Mouse (Mus musculus) inflammation-experienced regulatory T-cells, adult 6 months (primary cell): Measurements from ENCODE around the gene Cdh18. TPM values are rescaled to one million over a fixed set of nuclear protein-coding genes. Genes with fewer than 3 reads are reported as not detected.
"Not testable (repeated sequence)": the region's sequence is repeated elsewhere in the genome, so short reads cannot be mapped to it uniquely, and the experiment has no call there.

Experiments
- ATAC-seq: one replicate; pipeline ENCODE4 v1.8.0; 2017
- polyA plus RNA-seq, 3 experiments: library from polyadenylated mRNA; unstranded; fragments of 100-300 nt; shearing (Covaris generic); gene quantifications; one replicate each; pipeline ENCODE4 v1.2.1; 2017

Gene Cdh18
- polyA plus RNA-seq, 3 experiments from 2014 or later = not detected

DNA sequence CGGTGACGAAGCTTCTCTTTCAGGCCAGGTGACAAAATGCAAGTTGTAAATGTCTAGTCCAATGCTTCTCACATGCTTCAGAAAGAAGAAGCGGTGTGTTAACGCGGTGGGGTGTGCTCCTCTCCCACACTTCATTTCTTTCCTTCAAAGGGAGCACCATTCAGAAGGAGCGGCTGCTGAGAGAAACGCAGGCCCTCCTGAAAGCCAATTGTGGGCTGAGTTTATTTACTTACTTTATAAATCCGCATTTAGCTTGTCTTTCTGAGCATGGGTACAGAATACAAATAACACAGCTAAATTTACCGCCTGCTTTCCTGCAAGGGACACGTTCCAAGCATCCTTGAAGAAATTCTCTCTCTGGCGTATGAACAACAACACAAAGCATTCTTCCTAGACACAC, 420.6 kb downstream of the Cdh18 start:
- no peak for ATAC-seq

GRCm38 (mm10) chr15:22980136-22980535, 431.3 kb downstream of the Cdh18 start:
- ATAC-seq = no peak

DNA sequence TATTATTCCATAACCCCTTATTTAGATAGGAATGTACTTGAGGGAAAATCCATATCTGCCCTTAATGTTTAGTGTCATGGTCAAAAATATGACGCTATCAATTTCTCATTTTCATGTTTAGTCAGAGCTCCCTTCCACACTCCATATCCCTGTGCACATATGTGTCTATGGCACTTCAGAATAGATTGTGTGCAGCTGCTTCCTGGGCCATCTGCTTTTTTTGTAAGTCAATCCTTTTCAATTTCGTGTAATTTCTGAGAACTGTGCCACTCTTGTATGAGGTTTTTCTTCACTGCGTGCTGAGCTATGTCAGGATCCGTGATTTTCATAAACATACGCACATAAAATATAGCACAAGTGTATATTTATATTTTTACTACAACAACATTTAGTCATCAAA, 435.8 kb downstream of the Cdh18 start:
- ATAC-seq = no peak

GRCm38 (mm10) chr15:23016680-23017079, 467.9 kb downstream of the Cdh18 start:
- no peak for ATAC-seq

DNA sequence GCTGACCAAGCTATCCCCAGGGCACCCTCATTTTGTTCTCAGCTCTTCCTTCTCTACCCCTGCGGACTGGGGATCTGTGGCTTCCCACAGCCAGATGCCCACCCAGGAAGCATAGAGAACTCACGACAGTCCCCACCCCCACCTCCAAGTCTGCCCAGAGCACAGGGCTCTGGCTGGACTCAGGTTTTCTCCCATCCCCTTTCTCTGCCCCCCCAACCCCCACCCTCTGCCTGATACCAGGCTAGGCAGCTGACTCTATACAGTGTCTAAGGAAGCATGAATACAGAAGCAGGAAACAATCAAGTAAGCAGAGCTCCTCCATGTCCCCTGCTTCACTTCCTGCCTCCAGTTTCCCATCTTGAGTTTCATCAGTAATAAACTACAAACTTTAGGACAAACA, 472.3 kb downstream of the Cdh18 start:
- no peak for ATAC-seq

GRCm38 (mm10) chr15:23022635-23023034, 473.8 kb downstream of the Cdh18 start:
- no peak for ATAC-seq

DNA sequence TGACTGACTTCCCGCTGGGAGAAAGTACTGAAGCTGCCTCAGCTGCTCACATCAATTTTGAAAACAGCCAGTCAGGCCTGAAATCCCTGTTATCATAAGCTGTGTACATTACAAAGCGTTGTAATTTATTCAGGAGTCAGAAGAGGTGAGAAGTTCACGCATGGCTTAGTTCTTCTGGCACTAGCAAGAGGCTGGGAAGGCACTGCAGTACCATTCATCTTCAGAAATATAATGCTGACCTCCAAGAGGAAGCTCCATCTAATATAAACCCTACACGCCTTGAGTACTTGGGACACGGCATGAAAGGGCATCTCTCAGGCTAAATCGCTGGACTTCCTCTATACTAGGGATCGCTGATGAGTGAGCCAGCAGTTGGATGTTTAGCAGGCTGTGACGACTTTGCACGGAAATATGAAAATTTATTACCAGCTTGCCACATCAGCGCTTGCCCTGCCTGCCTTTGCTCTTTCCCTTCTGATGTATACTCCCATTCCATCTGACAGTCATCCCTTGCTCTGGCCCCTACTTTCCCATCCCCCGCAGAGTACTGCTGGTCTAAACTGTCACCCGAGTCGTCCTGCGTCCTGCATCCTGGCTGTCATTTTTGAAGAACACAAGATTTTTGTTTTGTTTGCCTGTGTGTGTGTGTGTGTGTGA, 486.9 kb downstream of the Cdh18 start:
- ATAC-seq = no peak

GRCm38 (mm10) chr15:23036208-23037065, 487.6 kb downstream of the Cdh18 start:
- no peak for ATAC-seq

GRCm38 (mm10) chr15:23037561-23037960, 488.7 kb downstream of the Cdh18 start:
- ATAC-seq = no peak

- no peak for ATAC-seq
These were observed 497.4 kb downstream of the Cdh18 start for GRCm38 (mm10) chr15:23046127-23046785.

DNA sequence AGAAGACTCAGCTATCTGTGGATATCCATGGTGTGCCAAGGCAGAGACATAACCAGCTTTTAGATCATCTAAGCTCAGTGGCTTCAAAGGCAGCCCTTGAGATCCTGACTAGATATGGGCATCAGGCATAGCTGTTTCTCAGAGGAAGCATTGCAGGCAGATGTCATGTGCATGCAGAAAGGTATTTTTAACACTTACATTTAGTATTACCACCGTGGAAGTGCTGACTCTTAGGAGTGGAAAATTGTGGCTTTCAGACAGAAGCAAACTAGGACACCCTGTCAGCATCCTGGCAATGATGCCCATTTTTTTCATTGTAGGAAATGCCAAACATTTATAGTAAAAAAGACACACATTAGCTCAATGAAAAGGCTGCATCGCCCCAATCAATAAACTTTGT, 503.2 kb downstream of the Cdh18 start:
- no peak for ATAC-seq

DNA sequence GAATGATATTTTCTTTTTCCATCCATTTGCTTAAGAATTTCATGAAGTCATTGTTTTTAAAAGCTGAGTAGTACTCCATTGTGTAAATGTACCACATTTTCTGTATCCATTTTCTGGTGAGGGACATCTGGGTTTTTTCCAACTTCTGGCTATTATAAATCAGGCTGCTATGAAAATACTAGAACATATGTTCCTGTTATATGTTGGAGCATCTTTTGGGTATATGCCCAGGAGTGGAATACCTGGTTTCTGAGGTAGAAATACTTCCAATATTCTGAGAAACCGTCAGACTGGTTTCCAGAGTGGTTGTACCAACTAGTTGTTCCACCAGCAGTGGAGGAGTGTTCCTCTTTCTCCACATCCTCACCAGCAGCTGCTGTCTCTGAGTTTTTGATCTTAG, 536.5 kb downstream of the Cdh18 start:
- ATAC-seq = not testable (repeated sequence)

GRCm38 (mm10) chr15:23087535-23087934, 538.7 kb downstream of the Cdh18 start:
- ATAC-seq = no peak

DNA sequence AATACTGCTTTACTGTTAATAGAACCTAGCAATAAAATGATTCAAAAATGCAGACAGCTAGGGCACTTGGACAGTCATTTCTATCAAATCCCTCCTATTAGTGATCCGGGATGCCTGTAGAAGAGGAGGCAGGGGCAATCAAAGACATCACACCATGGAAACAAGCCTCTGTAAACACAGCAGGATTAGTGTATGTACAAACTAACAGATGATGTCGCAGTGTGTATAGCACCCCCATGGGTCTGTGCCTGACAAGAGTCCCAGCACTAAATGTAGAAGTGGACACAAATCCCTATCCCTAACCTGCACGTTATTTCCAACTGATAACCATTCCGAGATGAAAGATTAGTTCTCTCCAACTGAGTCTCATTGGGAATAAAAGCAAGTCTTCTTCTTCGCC, 547.8 kb downstream of the Cdh18 start:
- ATAC-seq = no peak

- no peak for ATAC-seq
These were observed 556.0 kb downstream of the Cdh18 start for GRCm38 (mm10) chr15:23104668-23105380.

- no peak for ATAC-seq
These were observed 586.3 kb downstream of the Cdh18 start for GRCm38 (mm10) chr15:23134950-23135715.

DNA sequence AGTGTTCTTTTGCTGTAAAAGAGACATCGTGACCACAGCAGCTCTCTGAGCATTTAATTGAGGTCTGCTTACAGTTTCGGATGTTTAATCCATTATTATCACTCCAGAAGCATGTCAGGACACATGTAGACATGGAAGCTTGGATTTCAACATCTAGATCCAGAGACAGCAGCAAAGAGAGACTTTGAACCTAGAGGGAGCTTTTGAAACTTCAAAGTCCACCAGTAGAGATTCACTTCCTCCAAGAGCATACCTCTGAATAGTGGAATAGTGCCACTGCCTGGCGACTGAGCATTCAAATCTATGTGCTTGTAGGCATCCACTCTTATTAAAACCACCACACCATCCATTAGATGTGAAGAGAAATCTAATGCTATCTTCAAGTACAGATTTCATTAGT, 588.1 kb downstream of the Cdh18 start:
- ATAC-seq = no peak

GRCm38 (mm10) chr15:23142907-23143306, 594.1 kb downstream of the Cdh18 start:
- ATAC-seq = not testable (repeated sequence)

DNA sequence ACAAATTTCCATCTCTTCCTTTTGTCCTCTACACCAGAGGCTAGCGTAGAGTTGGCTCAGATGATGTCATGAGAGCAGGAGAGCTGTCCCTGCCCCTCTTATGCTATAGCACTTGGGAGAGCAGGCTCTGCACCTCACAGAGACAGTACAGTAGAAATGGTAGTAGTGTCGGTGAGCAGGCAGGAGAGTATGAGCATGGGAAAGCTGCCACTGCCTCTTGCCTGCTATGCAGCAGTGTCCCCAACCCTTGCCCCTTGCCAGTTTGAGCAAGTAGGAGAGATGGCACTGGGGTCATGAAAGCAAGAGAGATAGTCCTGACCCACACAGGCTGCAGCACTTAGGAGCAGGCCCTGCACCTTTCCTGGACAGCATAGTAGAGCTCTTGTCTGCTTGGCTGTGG, 607.1 kb downstream of the Cdh18 start:
- ATAC-seq = no peak

DNA sequence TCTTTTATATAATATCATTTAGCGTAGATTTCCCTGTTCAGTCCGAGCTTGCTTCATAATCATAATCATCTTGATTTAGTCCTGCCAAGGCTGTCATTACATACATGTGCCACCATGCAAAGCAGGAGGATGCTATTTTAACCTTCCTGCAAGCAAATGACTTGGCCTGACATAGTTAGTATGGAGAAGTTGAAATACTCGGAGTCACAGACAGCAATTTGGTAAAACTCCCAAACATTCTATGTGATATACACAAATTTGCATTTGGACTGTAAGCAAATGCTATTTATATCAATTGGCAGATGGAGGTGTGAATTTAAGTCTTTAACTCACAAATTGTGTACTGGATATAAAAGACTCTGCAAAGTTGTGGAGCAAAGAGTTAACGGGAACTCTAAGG, 616.0 kb downstream of the Cdh18 start:
- no peak for ATAC-seq

DNA sequence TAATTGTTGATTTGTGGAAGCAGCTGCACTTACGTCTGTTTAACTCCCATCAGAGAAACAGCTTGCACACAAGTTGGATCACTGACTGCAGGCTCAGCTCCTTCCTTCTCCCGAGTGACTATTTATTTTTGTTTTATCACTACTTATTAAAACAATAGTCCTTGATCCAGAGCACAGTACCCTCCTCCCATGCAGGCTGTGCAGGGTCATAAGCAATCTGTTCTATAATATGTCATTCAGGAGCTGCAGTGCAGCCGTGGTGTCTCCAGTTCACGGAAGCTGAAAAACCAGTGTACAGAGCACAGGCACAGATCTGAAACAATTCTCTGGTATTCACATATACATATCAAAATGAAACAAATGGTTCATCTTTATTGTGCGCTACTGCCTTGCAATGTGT, 625.8 kb downstream of the Cdh18 start:
- no peak for ATAC-seq

GRCm38 (mm10) chr15:23212068-23212467, 663.2 kb downstream of the Cdh18 start:
- ATAC-seq = no peak
